Mouse (Mus musculus): ENCODE data around the gene Mrps35. TPM values are rescaled to one million over a fixed set of nuclear protein-coding genes. Genes with fewer than 3 reads are reported as not detected.

Gene Mrps35
- polyA plus RNA-seq, 1 experiment from 2014 or later = 114 TPM

DNA sequence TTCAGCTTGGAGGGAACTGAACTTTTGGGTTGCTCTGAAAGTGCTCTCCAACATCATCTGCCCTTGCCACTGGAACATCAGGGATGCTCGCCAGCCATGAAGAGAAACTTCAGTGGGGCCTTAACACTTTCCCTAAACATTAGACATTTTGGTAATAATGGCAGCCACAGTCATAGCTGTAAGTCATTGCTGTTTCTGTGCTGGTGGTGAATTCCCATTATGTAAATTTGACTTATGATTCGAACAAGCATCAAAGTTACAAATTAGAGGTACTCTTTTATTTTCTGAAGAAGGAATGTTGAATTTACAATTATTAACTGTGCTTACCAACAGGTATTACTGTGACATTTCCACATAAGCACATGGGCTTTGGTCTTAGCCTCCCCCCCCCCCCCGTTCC is 75.6 kb downstream of the Mrps35 start:
- Histone ChIP-seq H3K4me1 (no peaks in the 10 kb centered on the region), H3K36me3 (no peaks in the 10 kb centered on the region), H3K9ac (no peak overlapping the region), H3K27me3 (no peaks in the 10 kb centered on the region), H3K4me2 (no peak overlapping the region), H3K9me3 (replicated peaks) (no peaks in the 10 kb centered on the region), H3K4me3 (replicated peaks) (no peak overlapping the region), H3K27ac (no peak overlapping the region)
- 90% methylated on average over 3 of the region's 3 CpGs for WGBS
- ATAC-seq (replicated peaks; ENCODE audit: low FRiP score) = no peak

DNA sequence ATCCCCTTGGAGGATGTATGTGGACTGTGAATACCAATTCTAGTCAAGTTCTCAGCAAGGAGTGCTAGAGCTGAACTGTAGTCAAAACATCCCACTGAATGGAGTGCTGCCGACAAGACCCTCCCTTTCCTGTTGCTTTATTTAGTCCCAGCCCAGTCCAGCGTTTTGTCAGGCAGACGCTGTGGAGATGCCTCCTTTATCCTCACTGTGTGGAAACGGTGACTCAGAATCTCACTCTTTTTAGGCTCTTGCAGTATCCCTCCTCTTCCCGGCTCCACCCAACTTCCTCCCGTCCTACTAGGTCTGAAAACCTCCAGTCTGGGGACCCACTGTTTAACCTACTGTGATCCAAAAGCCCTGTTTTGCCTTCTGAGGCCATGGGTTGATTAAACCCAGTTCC is 78.8 kb downstream of the Mrps35 start:
- 50% methylated on average over 6 of the region's 6 CpGs for WGBS

More for the DNA sequence above, 78.8 kb downstream of the Mrps35 start:
- Histone ChIP-seq H3K27me3 (no peaks in the 10 kb centered on the region), H3K9ac (no peak overlapping the region), H3K9me3 (replicated peaks) (no peaks in the 10 kb centered on the region), H3K36me3 (no peaks in the 10 kb centered on the region), H3K4me2 (no peak overlapping the region), H3K27ac (no peak overlapping the region), H3K4me3 (replicated peaks) (no peak overlapping the region), H3K4me1 (no peaks in the 10 kb centered on the region)
- ATAC-seq (replicated peaks; ENCODE audit: low FRiP score) = no peak

Other genes with a start within 250 kb of the Mrps35 start
- gene Arntl2, start 246.7 kb upstream of the Mrps35 start, polyA plus RNA-seq (2015; fragmentation: Nextera tagmentation; extraction: Ambion mirVana) = 2.3 and 4.2 TPM in 2 replicates
- not detected in 2 replicates for gene Smco2, start 192.7 kb upstream of the Mrps35 start, polyA plus RNA-seq (2015; fragmentation: Nextera tagmentation; extraction: Ambion mirVana)
- 68.3 and 73.6 TPM in 2 replicates for gene Ppfibp1, start 154.3 kb upstream of the Mrps35 start, polyA plus RNA-seq (2015; fragmentation: Nextera tagmentation; extraction: Ambion mirVana)
- 0.22 and 0.36 TPM in 2 replicates for gene 1700034J05Rik, start 88.3 kb upstream of the Mrps35 start, polyA plus RNA-seq (2015; fragmentation: Nextera tagmentation; extraction: Ambion mirVana)
- 1.4 and 1.5 TPM in 2 replicates for gene Rep15, start 10.2 kb upstream of the Mrps35 start, polyA plus RNA-seq (2015; fragmentation: Nextera tagmentation; extraction: Ambion mirVana)
- 4.6 and 5.0 TPM in 2 replicates for gene Mansc4, start 44.3 kb downstream of the Mrps35 start, polyA plus RNA-seq (2015; fragmentation: Nextera tagmentation; extraction: Ambion mirVana)
- gene Klhl42, start 48.6 kb downstream of the Mrps35 start, polyA plus RNA-seq (2015; fragmentation: Nextera tagmentation; extraction: Ambion mirVana) = 6.4 and 6.5 TPM in 2 replicates
- gene Pthlh, start 221.4 kb downstream of the Mrps35 start, polyA plus RNA-seq (2015; fragmentation: Nextera tagmentation; extraction: Ambion mirVana) = 1.2 and 1.4 TPM in 2 replicates

Measured in kidney, embryonic 15.5 days (tissue).